Mouse (Mus musculus): ENCODE data around the gene Cdk6. TPM values are rescaled to one million over a fixed set of nuclear protein-coding genes. Genes with fewer than 3 reads are reported as not detected.
A peak's percentile ranks its signal among the peaks of the same experiment; 100 is the strongest.

Gene Cdk6
- total and polyA plus RNA-seq, 3 experiments: 79.0 to 318 (median 197) TPM

- DNase-seq (ENCODE audit: low read depth, low spot score): no peak
- Histone ChIP-seq H3K9me3 (replicated peaks; ENCODE audit: insufficient read depth, low read length) (no peaks in the 10 kb centered on the region), H3K27ac (ENCODE audit: control insufficient read depth, low read depth, low read length) (peak overlapping the region; percentile 29; the same call in 1 of the 2 replicates), H3K27me3 (ENCODE audit: control insufficient read depth in 1 of 2, insufficient read depth in 2 of 2, low read length in 2 of 2) (no peaks in the 10 kb centered on the region), H3K9ac (ENCODE audit: control insufficient read depth, low read depth, low read length, poor library complexity, severe bottlenecking) (no peak overlapping the region), H3K36me3 (ENCODE audit: control insufficient read depth in 1 of 2, insufficient read depth in 2 of 2, low read length in 2 of 2) (peaks cover 33 to 52% of the 10 kb centered on the region in 2 experiments), H3K79me2 (ENCODE audit: control insufficient read depth, insufficient read depth, low read length, poor library complexity) (peaks cover 16% of the 10 kb centered on the region; the same call in 1 of the 2 replicates), H3K4me3 (ENCODE audit: control insufficient read depth in 1 of 2, insufficient read depth in 1 of 2, low read depth in 2 of 2, low read length in 2 of 2) (peak overlapping the region in 1 of 2 experiments; percentile 18; a peak in 1 of 4 replicates), H3K4me1 (ENCODE audit: control insufficient read depth in 1 of 2, insufficient read depth in 2 of 2, low read length in 2 of 2) (peaks cover 15 to 17% of the 10 kb centered on the region in 2 experiments)
- TF ChIP-seq SIN3A (IDR thresholded peaks at IDR 0.05; ENCODE audit: low read length): 0 out of 2 replicates have a peak, but pooled peaks have one; percentile 12
- no peak for TF ChIP-seq TAL1 (IDR thresholded peaks at IDR 0.05; ENCODE audit: low read length)
- no peak for TF ChIP-seq CTCF (IDR thresholded peaks at IDR 0.05 in 2 of 3, conservative IDR thresholded peaks at IDR 0.05 in 1 of 3; ENCODE audit: control insufficient read depth in 1 of 3, insufficient read depth in 1 of 3, low read depth in 2 of 3, low read length in 3 of 3, poor library complexity in 1 of 3, severe bottlenecking in 1 of 3)
- no peak for TF ChIP-seq MAFK (IDR thresholded peaks at IDR 0.05; ENCODE audit: borderline replicate concordance, low read depth, low read length)
- TF ChIP-seq RCOR1 (IDR thresholded peaks at IDR 0.05; ENCODE audit: low read depth, low read length): no peak
- no peak for TF ChIP-seq RAD21 (IDR thresholded peaks at IDR 0.05; ENCODE audit: low read depth, low read length)
- TF ChIP-seq CHD1 (IDR thresholded peaks at IDR 0.05; ENCODE audit: low read depth, low read length): no peak; the same call in 1 of the 2 replicates
- TF ChIP-seq ZMIZ1 (IDR thresholded peaks at IDR 0.05; ENCODE audit: low read depth, low read length): 0 out of 2 replicates have a peak, but pooled peaks have one; percentile 29
- no peak for TF ChIP-seq POLR2A (IDR thresholded peaks at IDR 0.05; ENCODE audit: control insufficient read depth in 1 of 2, insufficient read depth in 1 of 2, low read depth in 1 of 2, low read length in 2 of 2, poor library complexity in 1 of 2)
- TF ChIP-seq JUND (IDR thresholded peaks at IDR 0.05; ENCODE audit: low read depth, low read length): no peak
- no peak for TF ChIP-seq HCFC1 (IDR thresholded peaks at IDR 0.05; ENCODE audit: low read depth, low read length)
- TF ChIP-seq ZKSCAN1 (IDR thresholded peaks at IDR 0.05; ENCODE audit: low read depth, low read length): no peak
Observed at GRCm38 (mm10) chr5:3477711-3478110, 136.4 kb downstream of the Cdk6 start.

GRCm38 (mm10) chr5:3478216-3478615 lies 136.9 kb downstream of the Cdk6 start:
- no peak for TF ChIP-seq RAD21 (IDR thresholded peaks at IDR 0.05; ENCODE audit: low read depth, low read length)
- TF ChIP-seq UBTF (IDR thresholded peaks at IDR 0.05; ENCODE audit: borderline replicate concordance, insufficient read depth, low read depth, low read length): no peak
- no peak for TF ChIP-seq BHLHE40 (IDR thresholded peaks at IDR 0.05; ENCODE audit: borderline replicate concordance, low read depth, low read length)
- TF ChIP-seq MXI1 (IDR thresholded peaks at IDR 0.05; ENCODE audit: low read depth, low read length): no peak
- TF ChIP-seq GATA1 (IDR thresholded peaks at IDR 0.05; ENCODE audit: low read depth, low read length): no peak
- no peak for TF ChIP-seq USF1 (IDR thresholded peaks at IDR 0.05; ENCODE audit: low read depth, low read length)
- TF ChIP-seq JUND (IDR thresholded peaks at IDR 0.05; ENCODE audit: low read depth, low read length): no peak
- no peak for TF ChIP-seq MAFK (IDR thresholded peaks at IDR 0.05; ENCODE audit: borderline replicate concordance, low read depth, low read length)
- no peak for TF ChIP-seq EP300 (IDR thresholded peaks at IDR 0.05; ENCODE audit: low read depth in 1 of 2, low read length in 2 of 2)
- Histone ChIP-seq H3K27ac (ENCODE audit: control insufficient read depth, low read depth, low read length) (peak overlapping the region; percentile 8; the same call in 1 of the 2 replicates), H3K9me3 (replicated peaks; ENCODE audit: insufficient read depth, low read length) (no peaks in the 10 kb centered on the region), H3K79me2 (ENCODE audit: control insufficient read depth, insufficient read depth, low read length, poor library complexity) (peaks cover 16% of the 10 kb centered on the region; the same call in 1 of the 2 replicates), H3K4me1 (ENCODE audit: control insufficient read depth in 1 of 2, insufficient read depth in 2 of 2, low read length in 2 of 2) (peaks cover 19% of the 10 kb centered on the region in 2 experiments), H3K36me3 (ENCODE audit: control insufficient read depth in 1 of 2, insufficient read depth in 2 of 2, low read length in 2 of 2) (peaks cover 36 to 47% of the 10 kb centered on the region in 2 experiments), H3K27me3 (ENCODE audit: control insufficient read depth in 1 of 2, insufficient read depth in 2 of 2, low read length in 2 of 2) (no peaks in the 10 kb centered on the region), H3K9ac (ENCODE audit: control insufficient read depth, low read depth, low read length, poor library complexity, severe bottlenecking) (no peak overlapping the region), H3K4me3 (ENCODE audit: control insufficient read depth in 1 of 2, insufficient read depth in 1 of 2, low read depth in 2 of 2, low read length in 2 of 2) (no peak overlapping the region; a peak in 1 of 4 replicates)
- no peak for DNase-seq (ENCODE audit: low read depth, low spot score)
